ENCODE assay signal across 9 mouse cellular contexts in genomic region chr12:118837361-118837760, GRCm38 (mm10). TPM values are rescaled to one million over a fixed set of nuclear protein-coding genes. Genes with fewer than 3 reads are reported as not detected.
DNase-seq lines count a peak whose midpoint lies in the region; ATAC-seq and TF ChIP-seq lines count a peak whose summit lies in the region.
"Had no signal": no experiment of that assay in that cellular context is flagged by ENCODE, and none has a peak within 500 bp of the region (broad histone marks: within the 10 kb centered on the region; RNA-seq: fewer than 3 reads in every experiment).

No protein-coding gene starts in this region.

- no peak for TF ChIP-seq CTCF in thymus, adult 2 months (IDR thresholded peaks at IDR 0.05; ENCODE audit: borderline replicate concordance, control insufficient read depth, extremely low read depth, insufficient read depth, low read length, poor library complexity)

- no peaks in the 10 kb centered on the region for H3K9me3 ChIP-seq in kidney, embryonic 16.5 days (ENCODE audit: low read length)
- H3K9me3 ChIP-seq in embryonic facial prominence, embryonic 15.5 days (replicated peaks) = no peaks in the 10 kb centered on the region
- H3K9me3 ChIP-seq in intestine, embryonic 15.5 days = no peaks in the 10 kb centered on the region

- ATAC-seq in kidney, embryonic 16.5 days (ENCODE audit: low FRiP score, low TSS enrichment) = no peak
- no peak for ATAC-seq in embryonic facial prominence, embryonic 15.5 days (ENCODE audit: insufficient number of reproducible peaks, low FRiP score, low TSS enrichment, low read depth)
- peak; percentile 17; the same call in 1 of the 2 replicates for ATAC-seq in intestine, embryonic 15.5 days

- H3K27ac ChIP-seq in kidney, embryonic 16.5 days (ENCODE audit: low read length) = no peak overlapping the region
- H3K27ac ChIP-seq in embryonic facial prominence, embryonic 15.5 days (replicated peaks) = no peak overlapping the region
- no peak overlapping the region for H3K27ac ChIP-seq in intestine, embryonic 15.5 days
- no peak overlapping the region for H3K27ac ChIP-seq in thymus, adult 2 months (ENCODE audit: control insufficient read depth, insufficient read depth, low read length)

- H3K4me1 ChIP-seq in kidney, embryonic 16.5 days (ENCODE audit: insufficient read depth, low read length) = peaks cover 11% of the 10 kb centered on the region
- H3K4me1 ChIP-seq in embryonic facial prominence, embryonic 15.5 days = peaks cover 12% of the 10 kb centered on the region
- peaks cover 12% of the 10 kb centered on the region for H3K4me1 ChIP-seq in intestine, embryonic 15.5 days (replicated peaks)
- no peaks in the 10 kb centered on the region; the same call in 1 of the 2 replicates for H3K4me1 ChIP-seq in thymus, adult 2 months (replicated peaks; ENCODE audit: control insufficient read depth, insufficient read depth, low read length)

- H3K9ac ChIP-seq in kidney, embryonic 16.5 days (replicated peaks; ENCODE audit: low read length) = no peak overlapping the region
- no peak overlapping the region for H3K9ac ChIP-seq in embryonic facial prominence, embryonic 15.5 days
- H3K9ac ChIP-seq in intestine, embryonic 15.5 days = no peak overlapping the region

- no peak for DNase-seq in kidney, postnatal 25 days
- DNase-seq in layer of hippocampus, postnatal 36 days = no peak
- DNase-seq in thymus, adult 2 months = no peak
- DNase-seq in spleen, postnatal 10 days (ENCODE audit: low spot score in 2 of 2) = no peak
- DNase-seq: thymus, postnatal 14 days had no signal

- H3ac ChIP-seq in myocyte (ENCODE audit: control insufficient read depth, insufficient read length) = no peak overlapping the region

- peak overlapping the region; percentile 88 for H3K4me2 ChIP-seq in kidney, embryonic 16.5 days (replicated peaks; ENCODE audit: low read depth, low read length)
- H3K4me2 ChIP-seq in embryonic facial prominence, embryonic 15.5 days (replicated peaks) = peak overlapping the region; percentile 92
- H3K4me2 ChIP-seq in intestine, embryonic 15.5 days (replicated peaks) = peak overlapping the region; percentile 85
- peak overlapping the region; percentile 95 for H3K4me2 ChIP-seq in myocyte (ENCODE audit: low read depth)

- H3K27me3 ChIP-seq in kidney, embryonic 16.5 days (ENCODE audit: insufficient read depth, low read length) = peaks cover 68% of the 10 kb centered on the region
- peaks cover 65% of the 10 kb centered on the region for H3K27me3 ChIP-seq in embryonic facial prominence, embryonic 15.5 days
- peaks cover 58% of the 10 kb centered on the region for H3K27me3 ChIP-seq in intestine, embryonic 15.5 days (replicated peaks)
- no peaks in the 10 kb centered on the region for H3K27me3 ChIP-seq in myocyte (ENCODE audit: control insufficient read depth, insufficient read depth, insufficient read length)
- peaks cover 30% of the 10 kb centered on the region for H3K27me3 ChIP-seq in thymus, adult 2 months (ENCODE audit: control insufficient read depth, insufficient read depth, low read length)

- no peaks in the 10 kb centered on the region for H3K79me2 ChIP-seq in myocyte (ENCODE audit: control insufficient read depth, insufficient read depth)

- no peaks in the 10 kb centered on the region for H3K36me3 ChIP-seq in kidney, embryonic 16.5 days (ENCODE audit: insufficient read depth, low read length)
- no peaks in the 10 kb centered on the region for H3K36me3 ChIP-seq in embryonic facial prominence, embryonic 15.5 days
- H3K36me3 ChIP-seq in intestine, embryonic 15.5 days = no peaks in the 10 kb centered on the region
- H3K36me3 ChIP-seq in myocyte (ENCODE audit: control insufficient read depth, insufficient read depth) = no peaks in the 10 kb centered on the region
- H3K36me3 ChIP-seq in thymus, adult 2 months (ENCODE audit: control insufficient read depth, insufficient read depth, low read length) = no peaks in the 10 kb centered on the region

- peak overlapping the region; percentile 58 for H3K4me3 ChIP-seq in kidney, embryonic 16.5 days (ENCODE audit: low read length)
- peak overlapping the region; percentile 52 for H3K4me3 ChIP-seq in embryonic facial prominence, embryonic 15.5 days (replicated peaks)
- peak overlapping the region; percentile 43 for H3K4me3 ChIP-seq in intestine, embryonic 15.5 days (replicated peaks)
- peak overlapping the region; percentile 27 for H3K4me3 ChIP-seq in myocyte
- H3K4me3 ChIP-seq in thymus, adult 2 months (ENCODE audit: control insufficient read depth, insufficient read depth, low read length) = no peak overlapping the region

- TF ChIP-seq POLR2A in myocyte (IDR thresholded peaks at IDR 0.05; ENCODE audit: insufficient read length, low read depth) = no peak
- no peak for TF ChIP-seq POLR2A in thymus, adult 2 months (IDR thresholded peaks at IDR 0.05; ENCODE audit: control insufficient read depth, extremely low read depth, insufficient read depth, low read length, poor library complexity)

- 2% methylated on average over 11 of the region's 11 CpGs for WGBS in kidney, embryonic 16.5 days
- WGBS in embryonic facial prominence, embryonic 15.5 days = 3% methylated on average over 11 of the region's 11 CpGs
- WGBS in intestine, embryonic 15.5 days = 3% methylated on average over 11 of the region's 11 CpGs
- WGBS in thymus, adult 2 months = 7% methylated on average over 11 of the region's 11 CpGs

TF ChIP-seq in myocyte, 11 proteins besides CTCF, POLR2A, EP300 and RAD21:
- TF ChIP-seq MYOG (IDR thresholded peaks at IDR 0.05; ENCODE audit: control insufficient read depth in 1 of 3, insufficient read depth in 1 of 3, insufficient read length in 2 of 3, low read depth in 2 of 3) = no peak
- no peak for TF ChIP-seq POLR2AphosphoS2 (IDR thresholded peaks at IDR 0.05; ENCODE audit: insufficient read length, low read depth)
- TF ChIP-seq USF1 (IDR thresholded peaks at IDR 0.05; ENCODE audit: low read depth) = no peak
- TF ChIP-seq MAX (IDR thresholded peaks at IDR 0.05; ENCODE audit: low read depth) = no peak
- TF ChIP-seq MYOD1 (IDR thresholded peaks at IDR 0.05; ENCODE audit: control insufficient read depth in 1 of 3, insufficient read length in 2 of 3, low read depth in 2 of 3) = no peak
- TF ChIP-seq TCF12 (IDR thresholded peaks at IDR 0.05; ENCODE audit: insufficient read depth, poor library complexity, severe bottlenecking) = no peak

RNA-seq across cellular contexts. Expression of gene Sp8, which starts 8.8 kb away (rescaled TPM):
- polyA plus RNA-seq in kidney, embryonic 16.5 days (2015; fragmentation: Nextera tagmentation; extraction: Ambion mirVana) = not detected in 2 replicates
- polyA plus RNA-seq in embryonic facial prominence, embryonic 15.5 days (2015; fragmentation: Nextera tagmentation; extraction: Ambion mirVana) = 4.0 and 4.8 TPM in 2 replicates
- not detected in 2 replicates for polyA plus RNA-seq in intestine, embryonic 15.5 days (2015; fragmentation: Nextera tagmentation; extraction: Ambion mirVana)
- polyA plus RNA-seq in myocyte (2012; fragmentation: generic; extraction: Trizol) = 1.2 TPM
- total RNA-seq in layer of hippocampus, postnatal 36 days (2021) = 1 to 10 TPM; 1.4 to 3.1 TPM
- 0.03 TPM in 1 of 2 replicates, not detected in the other for polyA plus RNA-seq in thymus, adult 2 months (2012; rRNA removed)
